Mouse (Mus musculus) testis, postnatal 10 days (tissue): ENCODE results near the gene Plod1.
A peak's percentile ranks its signal among the peaks of the same experiment; 100 is the strongest.

Experiments used
- DNase-seq: peaks from one replicate; pipeline ENCODE4 v3.0.0; 2021; ENCODE audit warnings: low spot score

Plod1 gene

DNA sequence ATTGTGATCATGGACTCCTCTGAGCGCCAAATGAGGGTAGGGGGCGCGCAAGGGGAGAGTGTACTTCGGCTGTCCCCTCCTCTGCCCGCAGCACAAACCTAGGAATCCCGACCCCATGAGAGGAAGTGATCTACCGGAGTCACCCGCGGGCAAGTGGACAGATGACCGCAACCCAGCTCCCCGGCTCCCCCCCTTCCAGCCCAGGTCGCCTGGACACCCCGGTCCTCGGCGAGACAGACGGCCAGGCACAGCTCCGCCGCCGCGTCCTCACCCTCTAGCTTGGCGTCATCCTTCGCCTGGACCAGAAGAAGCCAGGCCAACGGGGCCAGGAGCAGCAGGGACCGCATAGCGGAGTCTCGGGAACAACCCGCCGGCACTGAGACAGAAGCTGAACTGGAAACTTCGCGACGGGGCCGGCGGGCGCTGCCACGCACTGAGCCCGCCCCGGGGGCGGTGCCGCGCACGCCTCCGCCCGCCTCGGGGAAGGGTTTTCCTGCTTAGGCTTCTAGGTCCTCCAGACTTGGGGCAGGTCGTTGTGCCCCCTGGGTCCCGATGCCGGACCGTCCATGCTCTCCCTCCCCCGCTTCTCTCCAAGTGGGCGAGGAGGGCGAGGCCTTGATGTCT lies at the start of gene Plod1:
Gene Plod1, minus strand, starts transcription at position 437 of the 624 bp plus-strand sequence.
- DNase-seq, result peak; percentile 90

DNA sequence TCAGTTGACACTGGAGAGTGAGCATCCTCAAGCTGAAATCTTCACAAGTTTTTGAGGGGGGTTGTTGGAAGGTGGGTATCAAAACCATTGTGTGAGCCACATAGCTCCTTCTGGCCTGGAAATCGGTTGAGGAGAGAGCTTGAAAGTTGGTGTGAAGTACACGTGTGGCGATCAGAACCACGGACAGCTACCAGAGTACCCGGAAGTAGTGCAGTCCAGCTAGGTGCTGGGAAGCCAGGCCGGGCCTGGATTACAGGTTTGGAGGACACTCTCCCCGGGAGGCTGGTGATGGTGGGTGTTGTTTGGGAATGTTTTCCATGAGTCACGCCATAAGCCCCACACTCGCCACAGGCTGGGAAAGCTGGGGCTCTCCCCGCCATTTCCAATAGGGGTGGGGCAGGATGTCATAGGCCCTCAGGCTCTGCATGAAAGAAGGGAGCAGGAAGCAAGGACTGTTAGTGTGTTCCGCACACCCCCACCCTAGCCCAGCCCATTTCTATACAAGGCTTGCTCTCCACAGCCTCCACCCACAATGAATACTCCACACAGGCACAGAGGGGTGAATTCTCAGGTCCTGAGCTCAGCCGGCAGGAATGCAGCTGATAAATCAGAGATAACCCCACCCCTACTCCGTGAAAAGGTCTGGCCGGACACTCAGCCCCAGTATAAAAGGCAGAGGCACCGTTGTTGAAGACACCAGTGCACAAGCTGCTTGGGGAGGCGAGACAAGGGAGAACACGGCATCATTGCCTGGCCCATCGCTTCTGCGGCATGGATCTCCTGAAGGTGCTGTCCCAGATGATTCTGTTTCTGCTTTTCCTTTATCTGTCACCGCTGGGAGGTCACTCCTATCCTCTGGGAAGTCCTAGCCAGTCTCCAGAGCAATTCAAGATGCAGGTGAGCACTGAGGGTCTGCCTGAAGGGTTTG lies 48.9 kb upstream of the Plod1 start, which contains the start of gene Nppb:
Gene Nppb, plus strand, starts transcription at position 584 of the 928 bp plus-strand sequence.
- DNase-seq, result peak; percentile 79

- DNase-seq, result no peak
Measured at GRCm38 (mm10) chr4:147979441-147979860, 42.9 kb upstream of the Plod1 start.

- no peak for DNase-seq
Measured at GRCm38 (mm10) chr4:147978391-147978790, 41.8 kb upstream of the Plod1 start.

DNA sequence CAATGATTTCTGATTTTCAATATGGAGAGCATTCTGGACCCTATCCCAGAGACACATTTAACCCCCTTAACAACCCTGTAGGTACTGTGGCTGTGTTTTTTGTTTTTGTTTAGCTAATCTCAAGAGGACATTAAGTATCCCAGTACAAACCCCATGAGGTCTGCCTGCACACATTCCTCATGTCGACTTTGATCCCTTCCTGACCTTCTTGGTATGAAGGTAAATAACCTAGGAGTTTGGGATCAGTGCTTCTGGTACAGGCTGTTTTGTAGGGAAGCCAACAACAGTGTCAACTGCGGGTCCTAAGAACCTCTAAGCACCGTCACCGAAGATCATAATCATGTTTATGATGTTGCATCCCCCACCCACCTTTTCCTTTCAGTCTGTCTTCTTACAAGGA lies 41.2 kb upstream of the Plod1 start:
- DNase-seq, result no peak

DNA sequence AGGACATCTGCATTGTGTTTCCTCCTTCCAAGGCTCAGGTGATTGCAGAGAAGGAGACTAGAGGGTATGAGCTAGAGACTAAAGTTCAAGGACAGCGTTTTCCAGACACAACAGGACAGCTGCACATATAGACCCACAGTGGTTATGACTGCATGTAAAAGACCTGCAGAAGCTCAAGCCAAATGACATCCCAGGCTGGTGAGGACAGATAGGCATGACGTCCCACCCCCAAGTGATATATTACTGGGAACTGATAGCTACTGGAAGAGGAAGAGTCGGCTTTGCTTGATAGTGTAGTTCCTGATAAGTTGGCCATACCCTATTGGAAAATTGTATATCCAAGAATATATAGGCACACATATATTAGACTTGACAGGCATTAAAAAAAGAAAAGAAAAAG lies 39.7 kb upstream of the Plod1 start:
- DNase-seq, result no peak

DNA sequence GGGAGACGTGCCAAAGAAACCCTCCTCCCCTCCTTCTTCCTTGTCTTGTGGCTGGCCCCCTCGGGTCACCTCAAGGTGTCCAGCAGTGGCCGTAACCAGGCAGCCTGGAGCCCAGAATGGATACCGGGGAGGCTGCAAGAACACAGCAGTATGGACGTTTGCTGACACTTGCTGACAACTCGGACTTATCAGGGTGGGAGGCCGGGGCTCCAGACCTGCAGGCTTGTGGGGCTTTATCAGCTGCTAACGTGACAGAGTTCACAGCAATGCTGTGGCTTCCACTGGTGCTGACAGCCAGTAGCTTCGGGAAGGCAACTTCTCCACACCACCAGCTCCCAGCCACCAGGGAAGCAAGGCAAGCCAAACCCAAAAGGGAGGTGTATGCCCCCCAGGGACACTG lies 32.8 kb upstream of the Plod1 start:
- DNase-seq, result no peak

GRCm38 (mm10) chr4:147968816-147969215 lies 32.2 kb upstream of the Plod1 start:
- DNase-seq, result no peak

DNA sequence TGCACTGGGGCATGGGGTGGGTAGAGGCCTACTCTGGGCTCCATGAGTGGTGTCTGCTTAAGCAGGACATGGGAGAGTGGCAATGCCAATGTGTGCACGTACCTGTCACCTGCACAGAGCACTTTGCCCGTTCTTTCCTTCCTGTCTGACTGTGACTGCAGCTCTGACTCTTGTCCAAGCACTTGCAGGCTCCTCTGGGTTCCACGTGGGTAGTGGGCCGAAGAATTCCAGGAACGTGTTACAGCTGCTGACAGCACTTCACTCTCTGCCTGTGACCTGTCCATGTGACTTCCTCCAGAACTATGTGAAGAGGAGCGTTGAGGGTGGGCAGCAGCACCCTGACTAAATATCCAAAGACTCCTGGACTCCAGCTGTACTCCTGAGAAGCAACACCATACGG lies 29.1 kb upstream of the Plod1 start:
- no peak for DNase-seq

GRCm38 (mm10) chr4:147963623-147964022 lies 27.1 kb upstream of the Plod1 start:
- DNase-seq, result no peak

DNA sequence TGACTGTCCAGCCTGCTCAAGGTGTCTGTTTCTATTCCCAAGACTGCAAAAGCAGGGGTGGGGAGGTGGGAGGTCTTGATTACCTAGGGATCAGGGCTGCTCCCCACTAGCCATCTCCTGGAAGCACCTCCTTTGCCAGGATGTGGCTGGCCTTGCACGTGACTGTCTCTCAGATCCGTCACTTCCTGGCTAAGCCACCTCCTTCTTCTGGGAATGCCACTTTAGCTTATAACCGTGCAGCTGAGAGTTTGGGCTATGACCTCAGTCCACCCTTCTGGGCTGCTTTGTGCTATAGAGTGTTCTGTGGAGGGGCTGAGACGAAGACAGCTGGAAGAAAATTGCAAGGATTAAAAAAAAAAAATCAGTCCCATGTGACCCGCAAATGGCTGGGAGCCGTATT lies 26.2 kb upstream of the Plod1 start:
- DNase-seq, result no peak

DNA sequence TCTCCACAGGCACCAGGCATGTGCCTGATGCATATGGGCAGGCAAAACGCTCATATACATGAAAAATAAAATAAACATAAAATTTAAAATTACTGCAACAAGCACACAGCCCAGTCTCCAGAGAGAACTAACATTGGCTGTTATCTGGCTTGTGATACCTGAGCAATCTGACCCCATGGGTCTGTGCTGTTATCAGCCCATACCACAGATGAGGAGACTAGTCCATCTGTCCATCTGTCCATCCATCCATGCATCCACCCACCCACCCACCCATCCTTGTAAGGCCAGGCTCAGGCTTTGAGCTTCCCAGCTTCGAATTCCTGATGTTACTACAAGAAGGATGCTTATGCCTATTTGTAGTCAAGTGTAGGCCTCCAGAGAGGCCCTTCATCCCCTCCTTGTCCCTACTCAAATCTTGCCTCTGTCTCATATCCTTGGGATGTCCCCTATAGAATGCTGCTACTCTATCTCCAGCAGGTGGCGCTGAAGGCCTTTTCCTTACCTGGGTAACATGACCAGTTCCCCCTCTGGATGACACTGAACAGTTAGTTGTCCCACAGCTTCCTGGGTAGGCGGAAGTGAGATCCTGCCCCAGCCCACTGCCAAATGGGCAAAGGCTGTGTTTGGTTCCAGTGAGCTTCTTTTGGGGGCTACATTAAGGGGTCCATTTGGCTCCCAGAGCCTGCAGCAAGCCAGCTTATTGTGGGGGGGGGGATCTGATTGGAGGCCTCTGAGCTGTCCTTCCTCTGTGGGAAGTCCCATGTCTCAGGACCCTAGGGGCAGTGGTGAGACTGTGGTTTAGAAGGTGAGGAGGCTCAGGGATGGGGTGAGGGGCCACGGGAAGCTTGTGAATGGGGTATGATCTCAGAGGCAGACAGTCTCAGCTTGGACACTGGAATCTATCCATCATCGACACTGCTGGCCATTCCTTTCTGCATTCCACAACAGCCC lies 23.6 kb upstream of the Plod1 start:
- peak; percentile 76 for DNase-seq

- no peak for DNase-seq
Measured at GRCm38 (mm10) chr4:147957141-147957540, 20.6 kb upstream of the Plod1 start.

GRCm38 (mm10) chr4:147953590-147953989 lies 17.0 kb upstream of the Plod1 start:
- DNase-seq, result no peak

GRCm38 (mm10) chr4:147947511-147947910 lies 10.9 kb upstream of the Plod1 start:
- DNase-seq, result no peak

- no peak for DNase-seq
Measured at GRCm38 (mm10) chr4:147943005-147943404, 6.4 kb upstream of the Plod1 start.

- peak; percentile 63 for DNase-seq
Measured at GRCm38 (mm10) chr4:147941045-147942020, 4.8 kb upstream of the Plod1 start.

- peak; percentile 93 for DNase-seq
Measured at GRCm38 (mm10) chr4:147940576-147941044, 4.0 kb upstream of the Plod1 start, which contains the start of gene 2510039O18Rik. TSS of gene 2510039O18Rik (plus strand) at chr4:147940895.

DNA sequence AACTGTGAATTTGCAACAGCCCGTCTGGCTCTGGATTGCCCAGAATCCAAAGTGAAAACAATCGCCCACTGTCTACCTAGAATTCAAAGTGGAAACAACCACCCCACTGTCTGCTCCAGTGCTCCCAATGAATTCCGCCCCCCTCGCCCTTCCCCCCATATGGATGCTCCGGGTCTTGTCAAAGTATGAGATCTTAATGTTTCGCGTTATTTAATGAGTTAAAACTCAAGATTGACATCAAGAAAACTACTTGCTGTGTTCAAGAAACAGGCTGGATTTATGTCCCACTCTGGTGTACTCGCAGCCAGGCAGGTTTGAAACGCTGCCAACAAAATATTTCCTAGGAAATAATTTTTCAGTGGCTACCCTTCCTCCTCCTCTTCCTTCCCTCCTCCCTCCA lies 3.5 kb upstream of the Plod1 start:
- DNase-seq, result no peak
